Mouse (Mus musculus) midbrain, embryonic 15.5 days (tissue): ENCODE measurements around the gene Tbc1d25. TPM values are rescaled to one million over a fixed set of nuclear protein-coding genes. Genes with fewer than 3 reads are reported as not detected.

Experiments
- ATAC-seq: fragments of 200-750 bp; cut with Nextera tagmentation; replicated peaks from 2 replicates; pipeline ENCODE4 v1.8.0; 2017; ENCODE audit warnings: moderate TSS enrichment
- H3K27ac ChIP-seq: fragments of 300-500 bp; sonication (generic); 2 replicates; pipeline ENCODE4 v1.5.1; 2015; ENCODE audit warnings: mild to moderate bottlenecking, inconsistent platforms
- H3K27me3 ChIP-seq: fragments of 300-500 bp; sonication (generic); replicated peaks from 2 replicates; pipeline ENCODE4 v1.6.1; 2015; ENCODE audit warnings: inconsistent platforms
- H3K36me3 ChIP-seq: fragments of 300-500 bp; sonication (generic); replicated peaks from 2 replicates; pipeline ENCODE4 v1.6.1; 2015; ENCODE audit warnings: inconsistent platforms
- H3K4me1 ChIP-seq: fragments of 300-500 bp; sonication (generic); 2 replicates; pipeline ENCODE4 v1.6.1; 2015; ENCODE audit warnings: inconsistent platforms
- H3K4me2 ChIP-seq: fragments of 300-500 bp; sonication (generic); 2 replicates; pipeline ENCODE4 v1.6.1; 2015; ENCODE audit warnings: inconsistent platforms, mild to moderate bottlenecking, moderate library complexity
- H3K4me3 ChIP-seq: fragments of 300-500 bp; sonication (generic); 2 replicates; pipeline ENCODE4 v1.5.1; 2015; ENCODE audit warnings: mild to moderate bottlenecking, inconsistent platforms
- H3K9ac ChIP-seq: fragments of 300-500 bp; sonication (generic); 2 replicates; pipeline ENCODE4 v1.6.1; 2015; ENCODE audit warnings: mild to moderate bottlenecking, inconsistent platforms
- H3K9me3 ChIP-seq: fragments of 300-500 bp; sonication (generic); 2 replicates; pipeline ENCODE4 v1.6.1; 2016; ENCODE audit warnings: inconsistent platforms
- WGBS: fragments of 180-500 bp; shearing (Covaris S2); methylation state at CpG from one replicate; pipeline ENCODE4 v1.1.7; 2015; ENCODE audit warnings: mixed read lengths; 5-methylcytosine and 5-hydroxymethylcytosine counted together
- polyA plus RNA-seq: library from polyadenylated mRNA; unstranded; fragments of >200 nt; fragmentation: Nextera tagmentation; extraction: Ambion mirVana; gene quantifications from 2 replicates; pipeline ENCODE4 v1.2.1, GENCODE M21; 2015

Gene Tbc1d25
- polyA plus RNA-seq, 1 experiment from 2014 or later: 25.8 TPM

- peak; percentile 96 for ATAC-seq
- no peaks in the 10 kb centered on the region for H3K36me3 ChIP-seq
- no peaks in the 10 kb centered on the region for H3K27me3 ChIP-seq
- 13% methylated on average over 39 of the region's 46 CpGs for WGBS
- peak within 1 kb of the TSS; percentile 50 for H3K4me3 ChIP-seq
- peak within 1 kb of the TSS; percentile 52 for H3K9ac ChIP-seq
- H3K27ac ChIP-seq: peak within 1 kb of the TSS; percentile 71
- peaks cover 5% of the 10 kb centered on the region; the same call in 1 of the 2 replicates for H3K4me1 ChIP-seq
- H3K9me3 ChIP-seq: no peaks in the 10 kb centered on the region
- H3K4me2 ChIP-seq: peak within 1 kb of the TSS; percentile 55
Observed at GRCm38 (mm10) chrX:8206015-8206693, 30.2 kb upstream of the Tbc1d25 start, which contains the start of gene Porcn. TSS of gene Porcn (minus strand) at chrX:8206525.

GRCm38 (mm10) chrX:8205551-8205950 lies 29.6 kb upstream of the Tbc1d25 start:
- Histone ChIP-seq H3K27me3 (no peaks in the 10 kb centered on the region), H3K9ac (peak overlapping the region; percentile 52), H3K4me2 (peak overlapping the region; percentile 55), H3K36me3 (no peaks in the 10 kb centered on the region), H3K4me3 (peak overlapping the region; percentile 50), H3K4me1 (peaks cover 5% of the 10 kb centered on the region; the same call in 1 of the 2 replicates), H3K27ac (0 out of 2 replicates have a peak overlapping the region, but pooled peaks have one; percentile 71), H3K9me3 (no peaks in the 10 kb centered on the region)
- 44% methylated on average over 7 of the region's 7 CpGs for WGBS
- ATAC-seq: peak; percentile 28; the same call in 1 of the 2 replicates

GRCm38 (mm10) chrX:8205088-8205487 lies 29.1 kb upstream of the Tbc1d25 start:
- H3K9ac ChIP-seq: no peak overlapping the region
- H3K27ac ChIP-seq: no peak overlapping the region
- peak overlapping the region; percentile 55 for H3K4me2 ChIP-seq
- H3K4me3 ChIP-seq: peak overlapping the region; percentile 50
- 68% methylated on average over 4 of the region's 4 CpGs for WGBS
- no peaks in the 10 kb centered on the region for H3K36me3 ChIP-seq
- H3K27me3 ChIP-seq: no peaks in the 10 kb centered on the region
- H3K9me3 ChIP-seq: no peaks in the 10 kb centered on the region
- ATAC-seq: no peak
- H3K4me1 ChIP-seq: peaks cover 5% of the 10 kb centered on the region; the same call in 1 of the 2 replicates

- 82% methylated on average over 10 of the region's 10 CpGs for WGBS
- Histone ChIP-seq H3K4me2 (no peak overlapping the region), H3K4me1 (peaks cover 5% of the 10 kb centered on the region; the same call in 1 of the 2 replicates), H3K4me3 (no peak overlapping the region), H3K27ac (no peak overlapping the region), H3K9ac (no peak overlapping the region), H3K27me3 (no peaks in the 10 kb centered on the region), H3K36me3 (no peaks in the 10 kb centered on the region; the same call in 1 of the 2 replicates), H3K9me3 (no peaks in the 10 kb centered on the region)
- ATAC-seq: no peak
Observed at GRCm38 (mm10) chrX:8204076-8204475, 28.1 kb upstream of the Tbc1d25 start.

GRCm38 (mm10) chrX:8203105-8203504 lies 27.1 kb upstream of the Tbc1d25 start:
- H3K9ac ChIP-seq: no peak overlapping the region
- peaks cover 5% of the 10 kb centered on the region; the same call in 1 of the 2 replicates for H3K4me1 ChIP-seq
- no peak overlapping the region for H3K4me2 ChIP-seq
- no peaks in the 10 kb centered on the region for H3K27me3 ChIP-seq
- H3K4me3 ChIP-seq: no peak overlapping the region
- WGBS: 86% methylated on average over 14 of the region's 14 CpGs
- H3K36me3 ChIP-seq: no peaks in the 10 kb centered on the region; the same call in 1 of the 2 replicates
- no peaks in the 10 kb centered on the region for H3K9me3 ChIP-seq
- no peak overlapping the region for H3K27ac ChIP-seq
- ATAC-seq: no peak

- H3K27me3 ChIP-seq: no peaks in the 10 kb centered on the region
- H3K9ac ChIP-seq: peak within 1 kb of the TSS; percentile 51
- peak within 1 kb of the TSS; percentile 55 for H3K4me3 ChIP-seq
- H3K36me3 ChIP-seq: no peaks in the 10 kb centered on the region
- 21% methylated on average over 10 of the region's 10 CpGs for WGBS
- H3K4me2 ChIP-seq: peak within 1 kb of the TSS; percentile 56
- peak within 1 kb of the TSS; percentile 80 for H3K27ac ChIP-seq
- H3K9me3 ChIP-seq: no peaks in the 10 kb centered on the region
- H3K4me1 ChIP-seq: peaks cover 6% of the 10 kb centered on the region; the same call in 1 of the 2 replicates
- peak; percentile 78 for ATAC-seq
Observed at GRCm38 (mm10) chrX:8193419-8193723, 17.4 kb upstream of the Tbc1d25 start, which contains the start of gene Ebp. TSS of gene Ebp (minus strand) at chrX:8193512.

- peak; percentile 98 for ATAC-seq
- Histone ChIP-seq H3K4me2 (peak overlapping the region; percentile 56), H3K27me3 (no peaks in the 10 kb centered on the region), H3K4me1 (peaks cover 6% of the 10 kb centered on the region; the same call in 1 of the 2 replicates), H3K4me3 (peak overlapping the region; percentile 55), H3K27ac (peak overlapping the region; percentile 80), H3K9me3 (no peaks in the 10 kb centered on the region), H3K36me3 (no peaks in the 10 kb centered on the region), H3K9ac (peak overlapping the region; percentile 51)
- WGBS: 24% methylated on average over 38 of the region's 38 CpGs
Observed at GRCm38 (mm10) chrX:8192640-8193418, 16.8 kb upstream of the Tbc1d25 start.

GRCm38 (mm10) chrX:8192126-8192639 lies 16.2 kb upstream of the Tbc1d25 start:
- WGBS: 12% methylated on average over 13 of the region's 13 CpGs
- peak overlapping the region; percentile 56 for H3K4me2 ChIP-seq

GRCm38 (mm10) chrX:8182871-8183540 lies 7.0 kb upstream of the Tbc1d25 start:
- H3K4me3 ChIP-seq: no peak overlapping the region

More at GRCm38 (mm10) chrX:8192126-8192639, 16.2 kb upstream of the Tbc1d25 start:
- Histone ChIP-seq H3K36me3 (no peaks in the 10 kb centered on the region), H3K4me3 (peak overlapping the region; percentile 55), H3K27me3 (no peaks in the 10 kb centered on the region), H3K9ac (peak overlapping the region; percentile 51), H3K27ac (peak overlapping the region; percentile 80), H3K9me3 (no peaks in the 10 kb centered on the region), H3K4me1 (peaks cover 6% of the 10 kb centered on the region; the same call in 1 of the 2 replicates)
- ATAC-seq: peak; percentile 34

GRCm38 (mm10) chrX:8179646-8180045 lies 3.7 kb upstream of the Tbc1d25 start:
- Histone ChIP-seq H3K9me3 (no peaks in the 10 kb centered on the region), H3K27ac (no peak overlapping the region), H3K4me2 (no peak overlapping the region), H3K9ac (no peak overlapping the region), H3K4me1 (peaks cover 5% of the 10 kb centered on the region), H3K36me3 (no peaks in the 10 kb centered on the region), H3K27me3 (no peaks in the 10 kb centered on the region), H3K4me3 (no peak overlapping the region)
- WGBS: 91% methylated on average over 5 of the region's 5 CpGs
- ATAC-seq: no peak

More at GRCm38 (mm10) chrX:8182871-8183540, 7.0 kb upstream of the Tbc1d25 start:
- Histone ChIP-seq H3K4me2 (no peak overlapping the region), H3K27ac (no peak overlapping the region), H3K4me1 (no peaks in the 10 kb centered on the region), H3K9me3 (no peaks in the 10 kb centered on the region), H3K27me3 (no peaks in the 10 kb centered on the region), H3K36me3 (no peaks in the 10 kb centered on the region), H3K9ac (no peak overlapping the region)
- ATAC-seq: no peak
- WGBS: 13% methylated on average over 7 of the region's 7 CpGs

GRCm38 (mm10) chrX:8178871-8179270 lies 2.9 kb upstream of the Tbc1d25 start:
- no peaks in the 10 kb centered on the region for H3K9me3 ChIP-seq
- H3K9ac ChIP-seq: no peak overlapping the region
- ATAC-seq: no peak
- WGBS: 90% methylated on average over 2 of the region's 2 CpGs
- no peaks in the 10 kb centered on the region for H3K27me3 ChIP-seq
- no peak overlapping the region for H3K4me2 ChIP-seq
- no peak overlapping the region for H3K4me3 ChIP-seq
- H3K4me1 ChIP-seq: peaks cover 7% of the 10 kb centered on the region
- H3K27ac ChIP-seq: no peak overlapping the region
- no peaks in the 10 kb centered on the region for H3K36me3 ChIP-seq

- Histone ChIP-seq H3K27me3 (no peaks in the 10 kb centered on the region), H3K4me2 (peak overlapping the region; percentile 53), H3K4me3 (peak overlapping the region; percentile 65), H3K4me1 (peaks cover 7% of the 10 kb centered on the region), H3K36me3 (no peaks in the 10 kb centered on the region), H3K27ac (no peak overlapping the region), H3K9me3 (no peaks in the 10 kb centered on the region), H3K9ac (peak overlapping the region; percentile 59)
- 27% methylated on average over 4 of the region's 4 CpGs for WGBS
- ATAC-seq: no peak
Observed at GRCm38 (mm10) chrX:8175169-8175503, 845 bp downstream of the Tbc1d25 start.
